Mouse (Mus musculus): Measurements from ENCODE around the gene Chd6.

DNA sequence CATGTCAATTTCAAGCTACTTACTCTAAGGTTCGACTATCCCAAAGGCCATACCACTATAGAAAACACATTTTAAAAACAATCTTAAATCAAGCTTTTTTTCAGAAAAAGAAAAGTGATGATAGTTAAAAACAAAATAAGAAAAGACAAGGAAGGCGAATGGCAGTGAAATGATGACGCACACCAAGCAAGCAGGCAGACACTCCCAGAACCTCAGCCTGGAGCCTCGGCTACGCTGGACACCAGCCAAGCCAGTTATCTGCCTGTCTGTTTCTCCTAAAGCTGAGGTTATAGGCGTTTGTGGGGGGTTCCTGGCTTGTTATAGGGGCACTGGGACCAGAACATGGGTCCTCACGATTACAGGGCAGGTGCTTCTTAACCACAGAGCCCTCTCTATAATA lies 76.5 kb downstream of the Chd6 start:
- no peak for TF ChIP-seq CTCF (conservative IDR thresholded peaks at IDR 0.05; ENCODE audit: low read length)
- no peak for TF ChIP-seq POU5F1 (IDR thresholded peaks at IDR 0.05; ENCODE audit: borderline replicate concordance, low read length)
- TF ChIP-seq NANOG (IDR thresholded peaks at IDR 0.05; ENCODE audit: borderline replicate concordance, low read length), result no peak
